Mouse (Mus musculus) brain, embryonic 18.5 days (tissue): ENCODE results near the gene Nsd2.
"Not testable (repeated sequence)": the region's sequence is repeated elsewhere in the genome, so short reads cannot be mapped to it uniquely, and the experiment has no call there.

Source experiments
- DNase-seq: peaks from one replicate; pipeline ENCODE4 v3.0.0-alpha.2; 2012; ENCODE audit warnings: low read depth, low spot score

The Nsd2 gene

GRCm38 (mm10) chr5:33932413-33932812, 111.9 kb downstream of the Nsd2 start:
- DNase-seq, result no peak

DNA sequence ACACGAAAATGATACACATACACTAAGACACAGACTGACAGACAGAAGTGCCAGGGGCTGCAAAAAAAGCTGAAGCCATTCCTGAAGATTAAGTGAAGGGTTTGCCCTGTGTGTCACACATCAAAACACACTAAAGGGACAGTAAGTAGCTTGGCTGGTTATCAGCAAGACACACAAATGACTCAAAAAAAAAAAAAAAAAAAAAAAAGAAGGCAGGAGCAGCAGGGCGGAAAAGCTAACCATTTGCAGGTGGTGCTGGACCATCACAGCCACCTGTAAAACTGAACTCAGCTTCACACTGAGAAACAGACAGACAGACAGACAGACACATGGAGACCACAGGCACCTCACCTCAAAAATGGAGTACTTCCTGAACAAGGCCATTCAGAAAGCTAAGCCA, 113.6 kb downstream of the Nsd2 start:
- DNase-seq, result no peak

GRCm38 (mm10) chr5:33934877-33935276, 114.4 kb downstream of the Nsd2 start:
- DNase-seq, result no peak

GRCm38 (mm10) chr5:33935700-33936111, 115.2 kb downstream of the Nsd2 start:
- no peak for DNase-seq

DNA sequence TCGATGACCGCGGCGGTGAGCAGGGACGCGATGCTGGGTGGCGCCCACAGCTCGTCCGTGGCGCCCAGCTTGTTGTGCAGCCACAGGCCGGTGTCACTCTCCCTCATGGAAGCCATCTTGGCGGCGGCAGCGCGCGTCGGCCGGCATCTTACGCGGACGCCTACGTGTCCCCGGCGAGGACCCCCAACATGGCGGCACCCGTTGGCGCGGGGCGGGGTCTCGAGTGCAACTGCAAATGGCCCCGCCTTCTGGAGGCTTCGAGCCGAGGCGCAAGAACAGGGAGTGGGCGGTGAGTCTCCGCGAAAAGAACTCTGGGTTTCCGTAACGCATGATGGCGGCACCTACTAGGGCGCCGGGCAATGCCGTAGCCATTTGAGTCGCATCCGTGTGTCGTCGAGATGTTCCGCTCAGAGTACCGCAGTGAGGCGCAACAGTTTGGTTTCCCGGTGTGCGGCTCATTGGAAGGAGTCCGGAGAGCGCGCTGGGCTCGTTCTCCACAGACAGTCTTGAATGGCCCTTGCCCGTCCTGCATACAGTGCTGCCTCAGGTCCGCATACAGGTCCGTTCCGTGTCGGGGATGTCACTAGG, 115.7 kb downstream of the Nsd2 start, which contains the start of gene Nelfa:
Gene Nelfa, minus strand, starts transcription at position 294 of the 588 bp plus-strand sequence.
- peak; percentile 98 for DNase-seq

- no peak for DNase-seq
Observed at GRCm38 (mm10) chr5:33937230-33937629, 116.7 kb downstream of the Nsd2 start.

DNA sequence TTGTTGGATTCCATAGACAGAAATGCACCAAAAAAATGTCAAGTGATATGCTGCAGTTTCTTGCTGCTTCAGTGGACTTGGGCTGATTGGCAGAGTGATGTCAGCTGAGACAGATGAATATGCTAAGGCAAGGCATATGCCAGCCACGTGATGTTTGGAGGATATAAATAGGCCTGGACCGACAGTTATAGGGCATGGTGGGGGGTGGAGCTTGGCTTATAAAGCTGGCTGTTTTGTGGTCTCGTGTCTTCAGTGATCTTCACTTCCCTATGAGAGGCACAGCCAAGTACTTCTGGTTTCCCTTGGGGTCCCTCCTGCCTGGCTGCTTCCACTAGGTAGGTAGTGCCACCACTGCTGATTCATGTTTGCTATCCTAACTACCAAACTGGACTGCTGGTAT, 117.9 kb downstream of the Nsd2 start:
- DNase-seq, result no peak

DNA sequence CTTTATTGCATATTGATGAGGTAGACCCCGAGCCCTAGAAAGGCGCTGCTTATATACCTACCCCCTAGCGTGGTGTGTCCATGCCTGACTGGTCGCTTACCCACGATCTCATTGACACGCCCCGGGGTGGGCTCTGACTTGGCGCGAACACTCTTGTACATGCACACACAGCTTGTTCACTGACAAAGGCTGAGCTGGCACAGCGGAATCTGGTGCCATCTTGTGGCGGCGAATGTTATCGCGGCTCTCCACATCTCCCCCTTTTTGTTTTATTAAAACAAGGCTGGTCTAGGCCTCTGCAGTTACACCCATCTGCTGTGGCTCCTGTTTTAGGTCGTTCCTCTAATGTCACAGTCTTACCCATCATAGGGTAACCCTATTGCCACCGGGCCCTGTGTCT, 126.5 kb downstream of the Nsd2 start:
- not testable (repeated sequence) for DNase-seq
